Mouse (Mus musculus) MEL (cell line): ENCODE data around the gene Akap13. TPM values are rescaled to one million over a fixed set of nuclear protein-coding genes. Genes with fewer than 3 reads are reported as not detected.

ENCODE experiments used
- DNase-seq: peaks from one replicate; pipeline ENCODE4 v3.0.0; 2011; ENCODE audit warnings: low read depth, low spot score
- H3K27ac ChIP-seq: 2 replicates; pipeline ENCODE4 v1.5.1; 2012; ENCODE audit warnings: low read depth, mild to moderate bottlenecking, control low read depth, low read length, moderate library complexity; ENCODE audit not compliant: control insufficient read depth
- H3K27me3 ChIP-seq, 2 experiments: fragments of 150-350 bp in 1 of 2; sonication (generic) in 1 of 2; 2 replicates each; pipeline ENCODE4 v1.6.1; 2012; ENCODE audit warnings: low read length in 2 of 2, mild to moderate bottlenecking in 2 of 2, improper control_type of control experiment in 1 of 2, moderate library complexity in 1 of 2; ENCODE audit not compliant: insufficient read depth in 2 of 2, control insufficient read depth in 1 of 2
- H3K36me3 ChIP-seq, 2 experiments: 2 replicates each; pipeline ENCODE4 v1.6.1; 2012 to 2014; ENCODE audit warnings: low read length in 2 of 2, improper control_type of control experiment in 1 of 2, inconsistent platforms in 1 of 2, mild to moderate bottlenecking in 1 of 2; ENCODE audit not compliant: insufficient read depth in 2 of 2, control insufficient read depth in 1 of 2
- H3K4me1 ChIP-seq, 2 experiments: fragments of 150-350 bp in 1 of 2; sonication (generic) in 1 of 2; 2 replicates each; pipeline ENCODE4 v1.6.1; 2012; ENCODE audit warnings: low read length in 2 of 2, improper control_type of control experiment in 1 of 2, mild to moderate bottlenecking in 1 of 2; ENCODE audit not compliant: insufficient read depth in 2 of 2, control insufficient read depth in 1 of 2
- H3K4me3 ChIP-seq, 2 experiments: fragments of 150-350 bp in 1 of 2; sonication (generic) in 1 of 2; 2 replicates each; pipeline ENCODE4 v1.5.1; 2012; ENCODE audit warnings: low read depth in 2 of 2, low read length in 2 of 2, mild to moderate bottlenecking in 2 of 2, moderate library complexity in 2 of 2, control low read depth in 1 of 2, improper control_type of control experiment in 1 of 2; ENCODE audit not compliant: control insufficient read depth in 1 of 2, insufficient read depth in 1 of 2
- H3K79me2 ChIP-seq: 2 replicates; pipeline ENCODE4 v1.6.1; 2012; ENCODE audit warnings: mild to moderate bottlenecking, low read length, moderate library complexity; ENCODE audit not compliant: control insufficient read depth, poor library complexity, insufficient read depth
- H3K9ac ChIP-seq: 2 replicates; pipeline ENCODE4 v1.6.1; 2012; ENCODE audit warnings: low read depth, mild to moderate bottlenecking, control low read depth, low read length, moderate library complexity; ENCODE audit not compliant: control insufficient read depth, poor library complexity, severe bottlenecking
- H3K9me3 ChIP-seq: fragments of 150-350 bp; sonication (generic); replicated peaks from 2 replicates; pipeline ENCODE4 v1.6.1; 2012; ENCODE audit warnings: mild to moderate bottlenecking, low read length, improper control_type of control experiment, moderate library complexity; ENCODE audit not compliant: insufficient read depth
- BHLHE40 ChIP-seq: IDR thresholded peaks from 2 replicates; pipeline ENCODE4 v1.6.1; 2012; ENCODE audit warnings: low read depth, mild to moderate bottlenecking, inconsistent platforms, low read length, improper control_type of control experiment, borderline replicate concordance
- CHD1 ChIP-seq: IDR thresholded peaks from 2 replicates; pipeline ENCODE4 v1.6.1; 2012; ENCODE audit warnings: low read depth, mild to moderate bottlenecking, inconsistent platforms, low read length, improper control_type of control experiment
- CTCF ChIP-seq, 3 experiments: IDR thresholded peaks in 2 of 3; conservative IDR thresholded peaks in 1 of 3; 2 replicates each; pipeline ENCODE4 v1.5.1; 2011 to 2012; ENCODE audit warnings: low read length in 3 of 3, low read depth in 2 of 3, mild to moderate bottlenecking in 2 of 3, improper control_type of control experiment in 1 of 3, inconsistent platforms in 1 of 3, mixed read lengths in 1 of 3, moderate library complexity in 1 of 3; ENCODE audit not compliant: control insufficient read depth in 1 of 3, insufficient read depth in 1 of 3, poor library complexity in 1 of 3, severe bottlenecking in 1 of 3
- E2F4 ChIP-seq: IDR thresholded peaks from 2 replicates; pipeline ENCODE4 v1.6.1; 2011; ENCODE audit warnings: low read depth, low read length, improper control_type of control experiment, borderline replicate concordance
- EP300 ChIP-seq, 2 experiments: IDR thresholded peaks; 2 replicates each; pipeline ENCODE4 v1.6.1; 2011; ENCODE audit warnings: improper control_type of control experiment in 2 of 2, low read length in 2 of 2, low read depth in 1 of 2, mild to moderate bottlenecking in 1 of 2
- GABPA ChIP-seq: IDR thresholded peaks from 2 replicates; pipeline ENCODE4 v1.6.1; 2012; ENCODE audit warnings: low read depth, mild to moderate bottlenecking, inconsistent platforms, low read length, improper control_type of control experiment, moderate library complexity
- GATA1 ChIP-seq: IDR thresholded peaks from 2 replicates; pipeline ENCODE4 v1.6.1; 2011; ENCODE audit warnings: low read depth, low read length, improper control_type of control experiment
- HCFC1 ChIP-seq: IDR thresholded peaks from 2 replicates; pipeline ENCODE4 v1.6.1; 2012; ENCODE audit warnings: low read depth, mild to moderate bottlenecking, inconsistent platforms, low read length, improper control_type of control experiment, moderate library complexity
- KAT2A ChIP-seq: conservative IDR thresholded peaks from 2 replicates; pipeline ENCODE4 v1.6.1; 2012; ENCODE audit warnings: low read depth, low read length, improper control_type of control experiment, inconsistent platforms
- MAFK ChIP-seq: IDR thresholded peaks from 2 replicates; pipeline ENCODE4 v1.6.1; 2011; ENCODE audit warnings: low read depth, mild to moderate bottlenecking, low read length, improper control_type of control experiment, borderline replicate concordance
- MAZ ChIP-seq: IDR thresholded peaks from 2 replicates; pipeline ENCODE4 v1.6.1; 2012; ENCODE audit warnings: low read depth, mild to moderate bottlenecking, inconsistent platforms, low read length, improper control_type of control experiment
- MXI1 ChIP-seq: IDR thresholded peaks from 2 replicates; pipeline ENCODE4 v1.6.1; 2011; ENCODE audit warnings: mild to moderate bottlenecking, low read depth, low read length, improper control_type of control experiment
- MYB ChIP-seq: IDR thresholded peaks from 2 replicates; pipeline ENCODE4 v1.6.1; 2011; ENCODE audit warnings: mild to moderate bottlenecking, low read depth, low read length, improper control_type of control experiment
- MYC ChIP-seq: IDR thresholded peaks from 2 replicates; pipeline ENCODE4 v1.6.1; 2011; ENCODE audit warnings: low read depth, mild to moderate bottlenecking, low read length, improper control_type of control experiment, moderate library complexity
- NELFE ChIP-seq: IDR thresholded peaks from 2 replicates; pipeline ENCODE4 v1.6.1; 2011; ENCODE audit warnings: low read depth, low read length, improper control_type of control experiment
- NRF1 ChIP-seq: IDR thresholded peaks from 2 replicates; pipeline ENCODE4 v1.6.1; 2014; ENCODE audit warnings: low read depth, mild to moderate bottlenecking, inconsistent platforms, low read length, improper control_type of control experiment, moderate library complexity; ENCODE audit not compliant: poor library complexity, insufficient read depth, severe bottlenecking
- POLR2AphosphoS2 ChIP-seq: IDR thresholded peaks from 2 replicates; pipeline ENCODE4 v1.6.1; 2011; ENCODE audit warnings: low read length, improper control_type of control experiment
- POLR2AphosphoS5 ChIP-seq: IDR thresholded peaks from 2 replicates; pipeline ENCODE4 v1.6.1; 2012; ENCODE audit warnings: low read depth, borderline replicate concordance, mild to moderate bottlenecking, inconsistent platforms, low read length, moderate library complexity, mixed read lengths
- RAD21 ChIP-seq: IDR thresholded peaks from 2 replicates; pipeline ENCODE4 v1.6.1; 2011; ENCODE audit warnings: mild to moderate bottlenecking, low read depth, low read length, improper control_type of control experiment
- RCOR1 ChIP-seq: IDR thresholded peaks from 2 replicates; pipeline ENCODE4 v1.6.1; 2012; ENCODE audit warnings: low read depth, mild to moderate bottlenecking, inconsistent platforms, low read length, improper control_type of control experiment
- SIN3A ChIP-seq: IDR thresholded peaks from 2 replicates; pipeline ENCODE4 v1.6.1; 2012; ENCODE audit warnings: low read length, improper control_type of control experiment, inconsistent platforms
- SMC3 ChIP-seq: IDR thresholded peaks from 2 replicates; pipeline ENCODE4 v1.6.1; 2011; ENCODE audit warnings: low read depth, low read length, improper control_type of control experiment
- TCF12 ChIP-seq: IDR thresholded peaks from 2 replicates; pipeline ENCODE4 v1.6.1; 2014; ENCODE audit warnings: low read depth, mild to moderate bottlenecking, inconsistent platforms, low read length, improper control_type of control experiment, moderate library complexity
- UBTF ChIP-seq: IDR thresholded peaks from 2 replicates; pipeline ENCODE4 v1.6.1; 2012; ENCODE audit warnings: low read depth, mild to moderate bottlenecking, inconsistent platforms, low read length, improper control_type of control experiment, moderate library complexity, borderline replicate concordance; ENCODE audit not compliant: insufficient read depth
- USF2 ChIP-seq, 2 experiments: IDR thresholded peaks; 2 replicates each; pipeline ENCODE4 v1.6.1; 2011 to 2012; ENCODE audit warnings: improper control_type of control experiment in 2 of 2, low read length in 2 of 2, borderline replicate concordance in 1 of 2, inconsistent platforms in 1 of 2, low read depth in 1 of 2, mild to moderate bottlenecking in 1 of 2; ENCODE audit not compliant: insufficient read depth in 1 of 2
- ZC3H11A ChIP-seq: IDR thresholded peaks from 2 replicates; pipeline ENCODE4 v1.6.1; 2012; ENCODE audit warnings: low read depth, mild to moderate bottlenecking, inconsistent platforms, low read length, improper control_type of control experiment
- ZNF384 ChIP-seq: IDR thresholded peaks from 2 replicates; pipeline ENCODE4 v1.6.1; 2012; ENCODE audit warnings: low read depth, mild to moderate bottlenecking, inconsistent platforms, low read length, improper control_type of control experiment
- polyA plus RNA-seq, 2 experiments: library from polyadenylated mRNA; stranded (reverse) in 1 of 2; unstranded in 1 of 2; fragments of >175 nt in 1 of 2; fragments of >200 nt in 1 of 2; gene quantifications; 2 replicates each; pipeline versions ENCODE4 v1.2.1 to v1.2.4; 2012; ENCODE audit warnings: low replicate concordance in 2 of 2, low read depth in 1 of 2; ENCODE audit not compliant: insufficient read length in 2 of 2, insufficient read depth in 1 of 2, missing spikeins in 1 of 2
- total RNA-seq: library from RNA; depleted of rRNA; stranded (reverse); fragments of 300-350 nt; gene quantifications from 2 replicates; pipeline ENCODE4 v1.2.3, GENCODE M21; 2012

Akap13 gene
- total and polyA plus RNA-seq, 3 experiments, result 4.1 to 4.5 TPM; not detected in 1

DNA sequence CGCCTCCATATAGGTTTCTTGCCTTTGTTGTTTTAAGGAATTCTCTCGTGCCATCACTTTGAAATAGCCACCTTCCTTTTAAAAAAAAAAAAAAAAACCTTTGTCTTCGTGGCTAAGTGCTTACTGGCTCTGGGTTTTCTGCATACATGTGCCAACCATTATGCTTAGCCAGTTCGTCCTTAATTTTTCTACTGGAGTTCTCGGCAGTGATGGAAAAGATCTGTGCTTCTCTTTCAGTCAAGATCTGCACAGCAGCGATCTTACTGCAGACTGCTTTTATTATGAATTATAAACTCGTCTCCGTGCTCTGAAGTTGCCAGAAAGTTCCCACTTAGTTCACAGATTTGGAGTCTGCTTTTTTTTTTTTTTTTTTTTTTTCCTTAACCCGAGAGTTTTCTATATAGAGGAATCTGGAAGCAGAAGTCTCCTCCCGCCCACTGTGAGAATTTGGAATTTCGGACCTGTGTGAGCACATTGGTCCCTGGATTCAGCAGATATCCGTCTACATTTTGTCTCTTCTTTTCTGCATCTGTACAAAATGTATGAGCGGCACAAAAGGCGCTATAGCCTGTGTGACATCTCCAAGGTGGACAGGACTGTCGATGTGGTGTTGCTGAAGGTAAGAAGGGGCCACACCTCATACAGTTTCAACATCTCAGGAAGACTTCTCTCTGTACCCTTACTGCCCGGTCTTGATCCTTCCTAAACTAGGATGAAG is 187.7 kb downstream of the Akap13 start:
- Histone ChIP-seq H3K36me3 (no peaks in the 10 kb centered on the region), H3K9me3 (no peaks in the 10 kb centered on the region), H3K79me2 (no peaks in the 10 kb centered on the region), H3K4me3 (no peak overlapping the region), H3K9ac (no peak overlapping the region), H3K4me1 (0 out of 4 replicates have a peak, but pooled peaks cover 0 to 3% of the 10 kb centered on the region in 2 experiments), H3K27me3 (no peaks in the 10 kb centered on the region), H3K27ac (no peak overlapping the region)
- TF ChIP-seq SMC3, result no peak
- TF ChIP-seq CHD1, result no peak
- no peak for TF ChIP-seq ZC3H11A
- no peak for TF ChIP-seq GATA1
- no peak for TF ChIP-seq CTCF (IDR thresholded peaks at IDR 0.05 in 2 of 3, conservative IDR thresholded peaks at IDR 0.05 in 1 of 3; ENCODE audit: control insufficient read depth in 1 of 3, insufficient read depth in 1 of 3, low read depth in 2 of 3, low read length in 3 of 3, poor library complexity in 1 of 3, severe bottlenecking in 1 of 3)
- TF ChIP-seq EP300 (IDR thresholded peaks at IDR 0.05; ENCODE audit: low read depth in 1 of 2, low read length in 2 of 2), result no peak
- TF ChIP-seq TCF12, result no peak
- TF ChIP-seq HCFC1, result no peak
- TF ChIP-seq MYC, result no peak
- no peak for TF ChIP-seq SIN3A
- no peak for TF ChIP-seq RAD21
- TF ChIP-seq GABPA, result no peak
- no peak for TF ChIP-seq KAT2A
- TF ChIP-seq MXI1, result no peak
- no peak for TF ChIP-seq MAFK
- TF ChIP-seq E2F4, result no peak
- TF ChIP-seq MAZ, result no peak
- DNase-seq, result no peak

DNA sequence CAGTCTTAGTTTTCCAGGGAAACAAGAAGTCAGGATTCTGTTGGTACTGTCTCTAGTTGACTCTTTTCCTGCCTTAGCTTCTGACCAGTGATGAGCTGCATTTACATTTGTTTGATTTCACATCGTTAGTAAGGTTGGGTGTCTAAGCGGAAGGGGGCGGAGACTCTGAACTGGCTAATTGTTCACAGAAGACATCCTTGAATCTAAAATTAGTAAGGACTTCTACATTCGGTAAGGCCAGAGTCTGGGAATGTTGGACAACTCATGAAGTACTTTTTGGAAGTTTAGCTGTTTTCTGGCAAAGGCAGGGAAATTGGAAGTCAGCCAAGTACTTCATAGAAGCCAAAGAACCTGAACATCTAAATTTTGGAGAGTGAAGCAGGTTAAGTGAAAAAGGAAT is 188.7 kb downstream of the Akap13 start:
- Histone ChIP-seq H3K79me2 (no peaks in the 10 kb centered on the region), H3K4me1 (0 out of 4 replicates have a peak, but pooled peaks cover 0 to 3% of the 10 kb centered on the region in 2 experiments), H3K36me3 (no peaks in the 10 kb centered on the region), H3K4me3 (no peak overlapping the region), H3K27ac (no peak overlapping the region)
- TF ChIP-seq POLR2AphosphoS5, result no peak
- no peak for TF ChIP-seq USF2 (IDR thresholded peaks at IDR 0.05; ENCODE audit: borderline replicate concordance in 1 of 2, insufficient read depth in 1 of 2, low read depth in 1 of 2, low read length in 2 of 2)
- no peak for TF ChIP-seq KAT2A
- TF ChIP-seq HCFC1, result no peak
- no peak for TF ChIP-seq NRF1
- TF ChIP-seq POLR2AphosphoS2, result no peak
- TF ChIP-seq RCOR1, result no peak
- no peak for TF ChIP-seq NELFE
- TF ChIP-seq BHLHE40, result no peak
- TF ChIP-seq UBTF, result no peak
- no peak for TF ChIP-seq SMC3
- TF ChIP-seq GABPA, result no peak
- no peak for TF ChIP-seq ZNF384
- no peak for TF ChIP-seq MYB
- TF ChIP-seq E2F4, result no peak
- TF ChIP-seq, all 39 proteins: peak for 0
- H3K9ac ChIP-seq, result no peak overlapping the region
- DNase-seq, result no peak
- H3K27me3 ChIP-seq, result no peaks in the 10 kb centered on the region
- no peaks in the 10 kb centered on the region for H3K9me3 ChIP-seq
